Mouse (Mus musculus) neural tube, embryonic 15.5 days (tissue): ENCODE measurements around the gene Prss48. TPM values are rescaled to one million over a fixed set of nuclear protein-coding genes. Genes with fewer than 3 reads are reported as not detected.
"Not testable (repeated sequence)": the region's sequence is repeated elsewhere in the genome, so short reads cannot be mapped to it uniquely, and the experiment has no call there.

Experiments used
- ATAC-seq: fragments of 200-750 bp; cut with Nextera tagmentation; 2 replicates; pipeline ENCODE4 v1.8.0; 2017; ENCODE audit warnings: mild to moderate bottlenecking, moderate TSS enrichment, moderate library complexity; ENCODE audit not compliant: low FRiP score
- H3K27ac ChIP-seq: fragments of 300-500 bp; sonication (generic); replicated peaks from 2 replicates; pipeline ENCODE4 v1.5.1; 2015; ENCODE audit warnings: mild to moderate bottlenecking, inconsistent platforms
- H3K27me3 ChIP-seq: fragments of 300-500 bp; sonication (generic); replicated peaks from 2 replicates; pipeline ENCODE4 v1.6.1; 2015; ENCODE audit warnings: inconsistent platforms
- H3K36me3 ChIP-seq: fragments of 300-500 bp; sonication (generic); 2 replicates; pipeline ENCODE4 v1.6.1; 2015; ENCODE audit warnings: inconsistent platforms
- H3K4me1 ChIP-seq: fragments of 300-500 bp; sonication (generic); 2 replicates; pipeline ENCODE4 v1.6.1; 2015; ENCODE audit warnings: inconsistent platforms
- H3K4me2 ChIP-seq: fragments of 300-500 bp; sonication (generic); 2 replicates; pipeline ENCODE4 v1.6.1; 2015; ENCODE audit warnings: inconsistent platforms, mild to moderate bottlenecking, moderate library complexity
- H3K4me3 ChIP-seq: fragments of 300-500 bp; sonication (generic); replicated peaks from 2 replicates; pipeline ENCODE4 v1.5.1; 2015; ENCODE audit warnings: mild to moderate bottlenecking, inconsistent platforms
- H3K9ac ChIP-seq: fragments of 300-500 bp; sonication (generic); replicated peaks from 2 replicates; pipeline ENCODE4 v1.6.1; 2015; ENCODE audit warnings: mild to moderate bottlenecking, inconsistent platforms
- H3K9me3 ChIP-seq: fragments of 300-500 bp; sonication (generic); replicated peaks from 2 replicates; pipeline ENCODE4 v1.6.1; 2016; ENCODE audit warnings: inconsistent platforms
- WGBS: fragments of 180-500 bp; shearing (Covaris S2); methylation state at CpG from one replicate; pipeline ENCODE4 v1.1.7; 2015; ENCODE audit warnings: mixed read lengths; 5-methylcytosine and 5-hydroxymethylcytosine counted together
- polyA plus RNA-seq: library from polyadenylated mRNA; unstranded; fragments of >200 nt; fragmentation: Nextera tagmentation; extraction: Ambion mirVana; gene quantifications from 2 replicates; pipeline ENCODE4 v1.2.1, GENCODE M21; 2015

Gene Prss48
- polyA plus RNA-seq, 1 experiment from 2014 or later: not detected

DNA sequence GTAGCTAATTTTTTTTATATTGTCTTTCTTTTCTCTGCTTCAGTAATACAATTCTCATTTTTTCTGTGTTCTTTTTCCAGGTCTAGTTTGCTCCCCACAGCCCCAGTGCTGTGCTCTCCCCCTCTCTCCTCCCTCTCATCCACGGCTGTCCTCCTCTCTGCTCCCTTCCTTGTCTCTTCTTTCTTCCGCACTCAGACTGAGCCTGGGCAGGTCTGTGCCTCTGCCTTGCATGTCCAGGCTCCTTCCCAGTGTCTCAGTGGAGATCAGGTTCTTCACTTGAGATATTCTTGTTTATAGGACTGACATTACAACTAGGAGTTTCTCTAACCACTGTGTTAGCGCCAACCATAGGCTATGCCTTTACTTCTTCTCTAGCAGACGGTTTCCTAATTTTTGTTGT is 7.6 kb downstream of the Prss48 start:
- ATAC-seq: no peak
- Histone ChIP-seq H3K36me3 (no peaks in the 10 kb centered on the region), H3K9ac (no peak overlapping the region), H3K4me3 (no peak overlapping the region), H3K4me1 (no peaks in the 10 kb centered on the region; the same call in 1 of the 2 replicates), H3K9me3 (no peaks in the 10 kb centered on the region), H3K4me2 (no peak overlapping the region), H3K27me3 (no peaks in the 10 kb centered on the region), H3K27ac (no peak overlapping the region)
- 70% methylated on average over 4 of the region's 4 CpGs for WGBS

DNA sequence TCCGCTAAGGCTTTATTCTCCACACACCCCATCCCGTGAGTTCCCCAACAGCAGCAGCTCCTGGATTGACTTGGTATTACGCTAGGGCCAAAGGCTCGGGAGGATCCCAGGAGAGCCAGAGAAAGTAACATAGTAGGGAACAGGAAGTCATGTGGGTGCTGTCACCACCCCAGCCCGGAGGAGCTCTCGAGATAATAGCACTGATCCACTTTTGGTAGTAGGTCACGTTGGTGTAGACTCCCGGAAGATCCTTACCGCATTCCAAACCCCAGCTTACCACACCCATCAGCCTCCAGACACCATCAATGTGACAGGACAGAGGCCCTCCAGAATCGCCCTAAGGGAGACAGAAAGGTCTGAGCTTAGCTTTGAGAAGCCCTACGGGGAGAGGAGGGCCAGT is 8.5 kb downstream of the Prss48 start:
- Histone ChIP-seq H3K9me3 (no peaks in the 10 kb centered on the region), H3K9ac (no peak overlapping the region), H3K36me3 (no peaks in the 10 kb centered on the region), H3K4me1 (no peaks in the 10 kb centered on the region; the same call in 1 of the 2 replicates), H3K4me2 (no peak overlapping the region), H3K4me3 (no peak overlapping the region), H3K27ac (no peak overlapping the region), H3K27me3 (no peaks in the 10 kb centered on the region)
- WGBS: 59% methylated on average over 11 of the region's 11 CpGs
- ATAC-seq: no peak

GRCm38 (mm10) chr3:85991802-85992156 is 10.5 kb downstream of the Prss48 start:
- no peaks in the 10 kb centered on the region for H3K36me3 ChIP-seq
- no peak overlapping the region for H3K4me2 ChIP-seq
- H3K9ac ChIP-seq: no peak overlapping the region
- no peak for ATAC-seq
- WGBS: 71% methylated on average over 5 of the region's 5 CpGs
- H3K4me3 ChIP-seq: no peak overlapping the region
- H3K27ac ChIP-seq: no peak overlapping the region
- no peaks in the 10 kb centered on the region for H3K27me3 ChIP-seq
- no peaks in the 10 kb centered on the region for H3K9me3 ChIP-seq
- H3K4me1 ChIP-seq: no peaks in the 10 kb centered on the region; the same call in 1 of the 2 replicates

DNA sequence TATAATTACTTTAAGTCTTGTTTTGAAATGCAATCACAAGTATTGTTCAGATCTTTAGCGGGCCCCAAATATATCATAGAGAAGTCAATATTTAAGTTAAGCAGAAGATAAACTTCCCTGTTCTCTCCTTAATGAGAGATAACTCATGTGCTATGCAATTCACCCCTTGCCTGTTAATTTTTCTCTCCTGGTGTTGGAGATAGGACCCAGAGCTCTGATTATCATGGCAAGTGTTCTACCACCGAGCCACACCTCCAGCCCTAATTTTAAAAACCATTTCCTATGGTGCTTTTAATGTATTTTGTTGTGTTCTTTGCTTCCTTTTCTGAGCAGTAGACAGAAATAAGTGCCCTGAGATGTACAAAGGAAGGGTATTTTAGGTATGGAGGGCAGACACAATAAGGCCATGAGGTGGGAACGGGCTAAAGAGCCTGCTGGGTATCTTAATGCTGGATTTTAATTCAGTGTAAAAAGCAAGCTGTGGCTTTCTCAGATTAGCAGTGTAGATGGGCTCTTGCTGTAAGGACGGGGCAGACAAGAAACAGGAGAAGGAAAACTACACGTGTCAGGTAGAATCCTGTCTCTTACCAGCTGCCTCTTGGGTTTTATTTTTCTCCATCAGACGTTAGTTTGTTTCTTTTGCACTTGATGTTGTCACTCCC is 11.0 kb downstream of the Prss48 start:
- H3K4me1 ChIP-seq: no peaks in the 10 kb centered on the region; the same call in 1 of the 2 replicates
- no peak overlapping the region for H3K4me3 ChIP-seq
- H3K36me3 ChIP-seq: no peaks in the 10 kb centered on the region
- H3K9me3 ChIP-seq: no peaks in the 10 kb centered on the region
- ATAC-seq: no peak
- 69% methylated on average over 6 of the region's 6 CpGs for WGBS
- H3K27me3 ChIP-seq: no peaks in the 10 kb centered on the region
- H3K4me2 ChIP-seq: no peak overlapping the region
- no peak overlapping the region for H3K27ac ChIP-seq
- H3K9ac ChIP-seq: no peak overlapping the region

GRCm38 (mm10) chr3:85987225-85987624 is 15.1 kb downstream of the Prss48 start:
- H3K4me1 ChIP-seq: no peaks in the 10 kb centered on the region; the same call in 1 of the 2 replicates
- no peaks in the 10 kb centered on the region for H3K9me3 ChIP-seq
- no peak overlapping the region for H3K4me2 ChIP-seq
- H3K27me3 ChIP-seq: no peaks in the 10 kb centered on the region
- H3K27ac ChIP-seq: no peak overlapping the region
- no peak overlapping the region for H3K4me3 ChIP-seq
- no peak overlapping the region for H3K9ac ChIP-seq
- H3K36me3 ChIP-seq: no peaks in the 10 kb centered on the region
- 83% methylated on average over 2 of the region's 2 CpGs for WGBS
- ATAC-seq: no peak

DNA sequence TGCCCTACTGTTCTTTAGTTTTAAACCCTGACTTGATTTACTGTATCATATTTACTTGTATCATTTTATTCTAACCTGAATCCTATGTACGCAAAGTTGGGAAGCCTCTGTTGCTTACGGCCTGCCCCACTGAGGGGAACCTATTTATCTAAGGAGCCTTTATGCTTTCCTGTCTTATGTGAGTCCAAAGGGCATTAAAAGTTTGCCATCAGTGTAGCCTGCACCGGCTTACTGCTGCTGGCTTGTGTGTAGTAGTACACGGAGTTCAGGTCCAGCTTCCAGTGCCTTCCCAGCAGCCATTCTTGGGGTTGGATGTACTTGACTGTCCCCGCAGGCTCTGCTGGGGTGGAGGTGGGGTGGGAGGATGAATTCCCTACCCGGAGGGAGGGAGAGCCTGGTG is 17.8 kb downstream of the Prss48 start:
- Histone ChIP-seq H3K9me3 (no peaks in the 10 kb centered on the region), H3K4me2 (no peak overlapping the region), H3K27ac (no peak overlapping the region), H3K9ac (no peak overlapping the region), H3K4me3 (no peak overlapping the region), H3K27me3 (no peaks in the 10 kb centered on the region), H3K4me1 (no peaks in the 10 kb centered on the region), H3K36me3 (no peaks in the 10 kb centered on the region)
- WGBS: 89% methylated on average over 6 of the region's 6 CpGs
- ATAC-seq: no peak

DNA sequence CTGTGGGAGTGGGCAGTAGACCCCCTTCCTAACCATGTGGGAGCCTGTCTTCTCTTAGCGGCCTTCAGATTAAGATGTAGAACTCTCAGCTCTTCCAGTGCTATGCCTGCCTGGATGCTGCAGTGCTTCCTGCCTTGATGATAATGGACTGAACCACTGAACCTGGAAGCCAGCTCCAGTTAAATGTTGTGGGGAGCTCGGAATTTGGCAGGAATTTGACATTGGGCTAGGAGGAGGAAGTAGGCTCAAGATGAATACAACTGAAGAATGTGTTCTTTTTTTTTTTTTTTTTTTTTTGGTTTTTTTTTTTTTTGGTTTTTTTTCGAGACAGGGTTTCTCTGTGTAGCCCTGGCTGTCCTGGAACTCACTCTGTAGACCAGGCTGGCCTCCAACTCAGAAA is 20.5 kb downstream of the Prss48 start:
- H3K27me3 ChIP-seq, H3K9ac ChIP-seq, H3K4me1 ChIP-seq, H3K9me3 ChIP-seq, H3K27ac ChIP-seq, ATAC-seq, H3K36me3 ChIP-seq, H3K4me2 ChIP-seq, H3K4me3 ChIP-seq: not testable (repeated sequence)
- WGBS: 95% methylated on average over 3 of the region's 3 CpGs

DNA sequence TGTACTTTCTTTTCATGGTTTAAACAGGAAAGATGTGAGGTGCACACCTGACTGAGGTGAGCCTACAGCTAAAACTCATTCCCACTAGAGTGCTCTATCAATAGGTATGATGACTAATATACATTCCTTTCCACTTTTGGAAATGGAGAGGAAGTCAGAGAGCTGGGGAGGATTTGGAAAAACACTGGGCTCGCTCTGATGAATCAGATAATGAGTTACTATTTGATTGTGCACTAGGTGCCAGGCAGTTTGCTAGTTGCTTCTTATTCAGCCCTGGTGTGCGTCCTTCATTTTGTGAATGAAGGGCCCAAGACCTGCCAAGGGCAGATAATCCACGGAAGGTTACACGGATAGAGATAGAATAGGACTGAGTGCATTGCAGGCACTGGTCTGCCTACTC is 22.3 kb downstream of the Prss48 start:
- whole genome bisulfite sequencing: 99% methylated on average over 4 of the region's 4 CpGs
- Histone ChIP-seq H3K27me3 (no peaks in the 10 kb centered on the region), H3K36me3 (no peaks in the 10 kb centered on the region), H3K4me2 (no peak overlapping the region), H3K4me1 (peaks cover 7% of the 10 kb centered on the region; the same call in 1 of the 2 replicates), H3K9me3 (no peaks in the 10 kb centered on the region), H3K27ac (no peak overlapping the region), H3K4me3 (no peak overlapping the region), H3K9ac (no peak overlapping the region)
- ATAC-seq: no peak

DNA sequence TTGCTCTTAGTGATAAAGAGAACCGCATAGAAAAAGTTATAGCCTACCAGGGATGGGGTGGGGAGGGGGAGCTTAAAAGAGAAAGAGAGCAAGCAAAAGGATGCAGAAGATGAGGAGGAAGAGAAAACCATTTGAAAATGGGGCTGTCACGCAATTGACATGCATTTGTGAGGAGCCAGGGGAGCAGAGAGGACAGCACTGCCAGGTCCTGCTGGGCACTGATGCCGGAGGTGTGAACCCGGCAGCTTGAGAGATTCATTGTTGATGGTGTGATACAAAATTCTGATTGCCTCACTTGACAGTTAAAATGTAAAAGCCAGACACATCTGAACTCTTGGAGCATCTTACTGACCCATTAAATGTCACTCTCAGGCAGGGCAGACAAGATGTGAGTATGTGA is 27.8 kb downstream of the Prss48 start:
- peaks cover 36% of the 10 kb centered on the region for H3K4me1 ChIP-seq
- H3K4me2 ChIP-seq: no peak overlapping the region
- no peak for ATAC-seq
- no peak overlapping the region for H3K4me3 ChIP-seq
- no peaks in the 10 kb centered on the region for H3K27me3 ChIP-seq
- WGBS: 67% methylated on average over 4 of the region's 4 CpGs
- no peak overlapping the region for H3K27ac ChIP-seq
- no peaks in the 10 kb centered on the region for H3K36me3 ChIP-seq
- H3K9me3 ChIP-seq: no peaks in the 10 kb centered on the region
- H3K9ac ChIP-seq: no peak overlapping the region

DNA sequence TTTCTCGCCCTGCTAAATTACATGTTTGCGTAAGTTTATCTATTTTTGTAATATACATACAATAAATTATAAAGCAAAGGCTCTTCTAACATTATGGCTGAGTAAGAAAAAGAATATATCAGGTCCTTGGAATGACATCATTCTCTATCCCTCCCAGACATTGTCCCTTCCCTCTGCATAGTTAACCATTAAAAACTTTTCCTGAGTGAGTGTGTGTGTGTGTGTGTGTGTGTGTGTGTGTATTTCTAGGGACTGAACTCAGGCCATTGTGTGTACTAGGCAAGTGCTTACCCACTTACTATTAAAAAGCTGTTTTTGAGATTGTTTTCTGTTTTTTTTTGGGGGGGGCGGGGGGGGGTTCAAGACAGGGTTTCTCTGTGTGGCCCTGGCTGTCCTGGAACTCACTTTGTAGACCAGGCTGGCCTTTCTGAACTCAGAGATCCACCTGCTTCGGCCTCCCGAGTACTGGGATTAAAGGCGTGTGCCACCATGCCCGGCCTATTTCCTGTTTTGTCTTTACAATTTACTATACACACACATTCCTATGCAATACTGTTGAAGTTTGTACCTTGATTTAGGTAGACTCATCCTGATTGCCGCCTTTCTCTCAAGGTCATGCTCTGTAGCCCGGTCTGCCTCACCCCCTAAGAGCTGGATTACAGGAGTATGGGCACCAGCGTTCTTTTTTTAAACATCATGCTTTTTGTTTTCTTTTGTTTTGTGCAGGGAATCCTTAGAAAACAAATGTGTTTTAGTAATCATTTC is 28.7 kb downstream of the Prss48 start:
- WGBS: 89% methylated on average over 10 of the region's 10 CpGs
- no peaks in the 10 kb centered on the region for H3K27me3 ChIP-seq
- H3K9me3 ChIP-seq: no peaks in the 10 kb centered on the region
- H3K4me1 ChIP-seq: peaks cover 30% of the 10 kb centered on the region
- H3K4me2 ChIP-seq: peak overlapping the region; percentile 78
- no peaks in the 10 kb centered on the region for H3K36me3 ChIP-seq
- no peak overlapping the region for H3K27ac ChIP-seq
- no peak for ATAC-seq
- H3K9ac ChIP-seq: no peak overlapping the region
- H3K4me3 ChIP-seq: no peak overlapping the region; the same call in 1 of the 2 replicates

GRCm38 (mm10) chr3:85971599-85971975 is 30.7 kb downstream of the Prss48 start:
- WGBS: 1% methylated on average over 13 of the region's 13 CpGs
- Histone ChIP-seq H3K4me3 (peak overlapping the region; percentile 74), H3K27me3 (no peaks in the 10 kb centered on the region), H3K27ac (peak overlapping the region; percentile 65; the same call in 1 of the 2 replicates), H3K9me3 (no peaks in the 10 kb centered on the region), H3K9ac (peak overlapping the region; percentile 84), H3K36me3 (no peaks in the 10 kb centered on the region), H3K4me1 (peaks cover 29% of the 10 kb centered on the region), H3K4me2 (peak overlapping the region; percentile 78)
- peak; percentile 50; the same call in 1 of the 2 replicates for ATAC-seq
